Mouse (Mus musculus): ENCODE data around the gene Arhgap28. TPM values are rescaled to one million over a fixed set of nuclear protein-coding genes. Genes with fewer than 3 reads are reported as not detected.

Gene Arhgap28
- polyA plus RNA-seq, 1 experiment = 0.95 TPM

GRCm38 (mm10) chr17:67996769-67997155 lies 7.2 kb downstream of the Arhgap28 start:
- TF ChIP-seq CTCF (IDR thresholded peaks at IDR 0.05; ENCODE audit: control insufficient read depth, insufficient read depth, low read length) (no peak), POLR2A (IDR thresholded peaks at IDR 0.05; ENCODE audit: borderline replicate concordance, control insufficient read depth, low read depth, low read length) (no peak)
- WGBS = 81% methylated on average over 7 of the region's 7 CpGs
- Histone ChIP-seq H3K4me3 (replicated peaks; ENCODE audit: control insufficient read depth, low read depth, low read length) (no peak overlapping the region), H3K27ac (ENCODE audit: control insufficient read depth, insufficient read depth, low read depth, low read length, poor library complexity) (no peak overlapping the region), H3K4me1 (ENCODE audit: control insufficient read depth, insufficient read depth, low read length) (no peaks in the 10 kb centered on the region)

GRCm38 (mm10) chr17:67996097-67996768 lies 7.7 kb downstream of the Arhgap28 start:
- TF ChIP-seq CTCF (IDR thresholded peaks at IDR 0.05; ENCODE audit: control insufficient read depth, insufficient read depth, low read length) (no peak), POLR2A (IDR thresholded peaks at IDR 0.05; ENCODE audit: borderline replicate concordance, control insufficient read depth, low read depth, low read length) (no peak)
- WGBS = 5% methylated on average over 14 of the region's 14 CpGs
- no peak overlapping the region for H3K4me3 ChIP-seq (replicated peaks; ENCODE audit: control insufficient read depth, low read depth, low read length)

GRCm38 (mm10) chr17:67995277-67995819 lies 8.6 kb downstream of the Arhgap28 start:
- no peak overlapping the region for H3K4me3 ChIP-seq (replicated peaks; ENCODE audit: control insufficient read depth, low read depth, low read length)
- H3K4me1 ChIP-seq (ENCODE audit: control insufficient read depth, insufficient read depth, low read length) = no peaks in the 10 kb centered on the region
- no peak overlapping the region for H3K27ac ChIP-seq (ENCODE audit: control insufficient read depth, insufficient read depth, low read depth, low read length, poor library complexity)
- WGBS = 82% methylated on average over 2 of the region's 2 CpGs
- no peak for TF ChIP-seq CTCF (IDR thresholded peaks at IDR 0.05; ENCODE audit: control insufficient read depth, insufficient read depth, low read length)
- TF ChIP-seq POLR2A (IDR thresholded peaks at IDR 0.05; ENCODE audit: borderline replicate concordance, control insufficient read depth, low read depth, low read length) = no peak

More at GRCm38 (mm10) chr17:67996097-67996768, 7.7 kb downstream of the Arhgap28 start:
- no peak overlapping the region for H3K27ac ChIP-seq (ENCODE audit: control insufficient read depth, insufficient read depth, low read depth, low read length, poor library complexity)
- H3K4me1 ChIP-seq (ENCODE audit: control insufficient read depth, insufficient read depth, low read length) = no peaks in the 10 kb centered on the region

GRCm38 (mm10) chr17:67994861-67995260 lies 9.1 kb downstream of the Arhgap28 start:
- Histone ChIP-seq H3K27ac (ENCODE audit: control insufficient read depth, insufficient read depth, low read depth, low read length, poor library complexity) (no peak overlapping the region), H3K4me3 (replicated peaks; ENCODE audit: control insufficient read depth, low read depth, low read length) (no peak overlapping the region), H3K4me1 (ENCODE audit: control insufficient read depth, insufficient read depth, low read length) (no peaks in the 10 kb centered on the region)
- no peak for TF ChIP-seq POLR2A (IDR thresholded peaks at IDR 0.05; ENCODE audit: borderline replicate concordance, control insufficient read depth, low read depth, low read length)
- no peak for TF ChIP-seq CTCF (IDR thresholded peaks at IDR 0.05; ENCODE audit: control insufficient read depth, insufficient read depth, low read length)
- 82% methylated on average over 7 of the region's 7 CpGs for WGBS

DNA sequence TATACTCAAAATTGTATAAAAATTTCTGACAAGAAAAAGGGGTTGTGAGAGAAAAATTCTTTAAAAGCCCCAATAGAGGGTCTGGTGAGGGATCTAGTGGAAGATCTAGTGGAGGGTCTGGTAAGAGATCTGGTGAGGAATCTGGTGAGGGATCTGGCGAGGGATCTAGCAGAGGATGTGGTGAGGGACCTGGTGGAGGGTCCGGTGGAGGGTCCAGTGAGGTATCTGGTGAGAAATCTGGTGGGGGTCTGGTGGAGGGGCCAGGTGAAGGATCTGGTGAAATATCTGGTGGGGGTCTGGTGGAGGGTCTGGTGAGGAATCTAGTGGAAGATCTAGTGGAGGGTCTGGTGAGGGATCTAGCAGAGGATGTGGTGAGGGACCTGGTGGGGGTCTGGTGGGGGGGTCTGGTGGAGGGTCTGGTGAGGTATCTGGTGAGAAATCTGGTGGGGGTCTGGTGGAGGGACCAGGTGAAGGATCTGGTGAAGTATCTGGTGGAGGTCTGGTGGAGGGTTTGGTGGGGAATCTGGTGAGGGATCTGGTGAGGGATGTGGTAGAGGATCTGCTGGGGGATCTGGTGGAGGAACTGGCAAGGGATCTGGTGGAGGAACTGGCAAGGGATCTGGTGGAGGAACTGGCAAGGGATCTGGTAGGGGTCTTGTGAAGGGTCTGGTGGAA lies 10.4 kb downstream of the Arhgap28 start:
- H3K27ac ChIP-seq (ENCODE audit: control insufficient read depth, insufficient read depth, low read depth, low read length, poor library complexity) = no peak overlapping the region

DNA sequence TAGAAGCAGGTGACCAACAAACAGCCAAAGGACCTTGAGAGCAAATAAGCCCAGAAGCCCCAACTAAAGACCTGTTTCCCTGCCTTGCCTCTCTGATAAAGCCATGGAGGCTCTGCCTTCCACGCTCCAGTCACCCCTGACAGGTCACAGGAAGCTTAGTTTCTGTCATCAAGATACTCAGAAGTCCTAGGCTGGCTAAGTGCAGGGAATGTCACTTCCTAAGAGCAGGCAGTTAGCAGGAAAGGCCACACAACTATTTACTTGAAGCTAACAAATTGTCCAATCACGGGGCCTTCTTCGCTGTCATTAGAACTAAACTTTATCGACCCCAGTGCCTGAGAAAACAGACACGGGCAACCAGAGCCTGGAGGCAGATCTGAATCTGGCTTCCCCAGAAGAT lies 14.2 kb downstream of the Arhgap28 start:
- Histone ChIP-seq H3K4me1 (ENCODE audit: control insufficient read depth, insufficient read depth, low read length) (no peaks in the 10 kb centered on the region), H3K27ac (ENCODE audit: control insufficient read depth, insufficient read depth, low read depth, low read length, poor library complexity) (no peak overlapping the region), H3K4me3 (replicated peaks; ENCODE audit: control insufficient read depth, low read depth, low read length) (no peak overlapping the region)
- no peak for TF ChIP-seq POLR2A (IDR thresholded peaks at IDR 0.05; ENCODE audit: borderline replicate concordance, control insufficient read depth, low read depth, low read length)
- TF ChIP-seq CTCF (IDR thresholded peaks at IDR 0.05; ENCODE audit: control insufficient read depth, insufficient read depth, low read length) = no peak
- WGBS = 72% methylated on average over 5 of the region's 5 CpGs

More for the DNA sequence above, 10.4 kb downstream of the Arhgap28 start:
- Histone ChIP-seq H3K4me1 (ENCODE audit: control insufficient read depth, insufficient read depth, low read length) (no peaks in the 10 kb centered on the region), H3K4me3 (replicated peaks; ENCODE audit: control insufficient read depth, low read depth, low read length) (no peak overlapping the region)
- 75% methylated on average over 2 of the region's 2 CpGs for WGBS
- TF ChIP-seq CTCF (IDR thresholded peaks at IDR 0.05; ENCODE audit: control insufficient read depth, insufficient read depth, low read length) (no peak), POLR2A (IDR thresholded peaks at IDR 0.05; ENCODE audit: borderline replicate concordance, control insufficient read depth, low read depth, low read length) (no peak)

GRCm38 (mm10) chr17:67988920-67989621 lies 14.8 kb downstream of the Arhgap28 start:
- 26% methylated on average over 15 of the region's 15 CpGs for WGBS
- Histone ChIP-seq H3K27ac (ENCODE audit: control insufficient read depth, insufficient read depth, low read depth, low read length, poor library complexity) (no peak overlapping the region), H3K4me1 (ENCODE audit: control insufficient read depth, insufficient read depth, low read length) (no peaks in the 10 kb centered on the region), H3K4me3 (replicated peaks; ENCODE audit: control insufficient read depth, low read depth, low read length) (no peak overlapping the region)
- no peak for TF ChIP-seq POLR2A (IDR thresholded peaks at IDR 0.05; ENCODE audit: borderline replicate concordance, control insufficient read depth, low read depth, low read length)
- no peak for TF ChIP-seq CTCF (IDR thresholded peaks at IDR 0.05; ENCODE audit: control insufficient read depth, insufficient read depth, low read length)

- Histone ChIP-seq H3K27ac (ENCODE audit: control insufficient read depth, insufficient read depth, low read depth, low read length, poor library complexity) (no peak overlapping the region), H3K4me1 (ENCODE audit: control insufficient read depth, insufficient read depth, low read length) (no peaks in the 10 kb centered on the region), H3K4me3 (replicated peaks; ENCODE audit: control insufficient read depth, low read depth, low read length) (no peak overlapping the region)
- TF ChIP-seq CTCF (IDR thresholded peaks at IDR 0.05; ENCODE audit: control insufficient read depth, insufficient read depth, low read length) (no peak), POLR2A (IDR thresholded peaks at IDR 0.05; ENCODE audit: borderline replicate concordance, control insufficient read depth, low read depth, low read length) (no peak)
- WGBS = 85% methylated on average over 4 of the region's 4 CpGs
Observed at GRCm38 (mm10) chr17:67985532-67985931, 18.4 kb downstream of the Arhgap28 start.
